Mouse (Mus musculus): ENCODE results near the gene Ebp.

Ebp gene

GRCm38 (mm10) chrX:8193419-8193723 is at the start of gene Ebp:
Gene Ebp (minus strand): TSS chrX:8193512.
- in situ Hi-C loops (cut with MboI; ENCODE audit: unreplicated experiment in 2 of 2), result loop anchor here in 1 of 2 experiments (10.0 kb wide), 1 partner anchor 51 kb away; no protein-coding TSS in a partner anchor

GRCm38 (mm10) chrX:8238804-8239395 is 45.6 kb upstream of the Ebp start:
- in situ Hi-C loops (cut with MboI; ENCODE audit: unreplicated experiment in 2 of 2), result loop anchor here in 1 of 2 experiments (25.0 kb wide), 1 partner anchor 327 kb away; the partner anchor contains the start of genes Gm10490, Gm10491 and Pcsk1n

- in situ Hi-C loops (cut with MboI; ENCODE audit: unreplicated experiment in 2 of 2), result loop anchor here in 1 of 2 experiments (25.0 kb wide), 1 partner anchor 324 kb away; the partner anchor contains the start of genes Gm10490, Gm10491 and Pcsk1n
These were observed 43.4 kb upstream of the Ebp start for GRCm38 (mm10) chrX:8236704-8237103.

GRCm38 (mm10) chrX:8233602-8234001 is 40.3 kb upstream of the Ebp start:
- in situ Hi-C loops (cut with MboI; ENCODE audit: unreplicated experiment in 2 of 2), result loop anchor here in 1 of 2 experiments (25.0 kb wide), 1 partner anchor 321 kb away; the partner anchor contains the start of genes Gm10490, Gm10491 and Pcsk1n

GRCm38 (mm10) chrX:8230272-8230671 is 37.0 kb upstream of the Ebp start:
- in situ Hi-C loops (cut with MboI; ENCODE audit: unreplicated experiment in 2 of 2), result loop anchor here in 1 of 2 experiments (25.0 kb wide), 1 partner anchor 318 kb away; the partner anchor contains the start of genes Gm10490, Gm10491 and Pcsk1n

GRCm38 (mm10) chrX:8223473-8223872 is 30.2 kb upstream of the Ebp start:
- in situ Hi-C loops (cut with MboI; ENCODE audit: unreplicated experiment in 2 of 2), result no loop called here

- in situ Hi-C loops (cut with MboI; ENCODE audit: unreplicated experiment in 2 of 2), result no loop called here
These were observed 29.5 kb upstream of the Ebp start for GRCm38 (mm10) chrX:8222678-8223421.

- in situ Hi-C loops (cut with MboI; ENCODE audit: unreplicated experiment in 2 of 2), result no loop called here
These were observed 29.0 kb upstream of the Ebp start for GRCm38 (mm10) chrX:8222296-8222677.

GRCm38 (mm10) chrX:8219651-8220050 is 26.3 kb upstream of the Ebp start:
- in situ Hi-C loops (cut with MboI; ENCODE audit: unreplicated experiment in 2 of 2), result no loop called here

- in situ Hi-C loops (cut with MboI; ENCODE audit: unreplicated experiment in 2 of 2), result no loop called here
These were observed 24.8 kb upstream of the Ebp start for GRCm38 (mm10) chrX:8218114-8218513.

GRCm38 (mm10) chrX:8217383-8217782 is 24.1 kb upstream of the Ebp start:
- in situ Hi-C loops (cut with MboI; ENCODE audit: unreplicated experiment in 2 of 2), result no loop called here

- in situ Hi-C loops (cut with MboI; ENCODE audit: unreplicated experiment in 2 of 2), result no loop called here
These were observed 18.3 kb upstream of the Ebp start for GRCm38 (mm10) chrX:8211490-8212207.

- in situ Hi-C loops (cut with MboI; ENCODE audit: unreplicated experiment in 2 of 2), result no loop called here
These were observed 16.4 kb upstream of the Ebp start for GRCm38 (mm10) chrX:8209720-8210119.

- in situ Hi-C loops (cut with MboI; ENCODE audit: unreplicated experiment in 2 of 2), result no loop called here
These were observed 13.9 kb upstream of the Ebp start for GRCm38 (mm10) chrX:8207224-8207623.

- in situ Hi-C loops (cut with MboI; ENCODE audit: unreplicated experiment in 2 of 2), result no loop called here
These were observed 13.4 kb upstream of the Ebp start for GRCm38 (mm10) chrX:8206694-8207197.

- in situ Hi-C loops (cut with MboI; ENCODE audit: unreplicated experiment in 2 of 2), result no loop called here
These were observed 12.8 kb upstream of the Ebp start, which contains the start of gene Porcn for GRCm38 (mm10) chrX:8206015-8206693. Gene Porcn (minus strand): TSS chrX:8206525.

GRCm38 (mm10) chrX:8205551-8205950 is 12.2 kb upstream of the Ebp start:
- in situ Hi-C loops (cut with MboI; ENCODE audit: unreplicated experiment in 2 of 2), result no loop called here

GRCm38 (mm10) chrX:8205088-8205487 is 11.8 kb upstream of the Ebp start:
- in situ Hi-C loops (cut with MboI; ENCODE audit: unreplicated experiment in 2 of 2), result no loop called here

GRCm38 (mm10) chrX:8204076-8204475 is 10.8 kb upstream of the Ebp start:
- in situ Hi-C loops (cut with MboI; ENCODE audit: unreplicated experiment in 2 of 2), result no loop called here

GRCm38 (mm10) chrX:8203105-8203504 is 9.8 kb upstream of the Ebp start:
- in situ Hi-C loops (cut with MboI; ENCODE audit: unreplicated experiment in 2 of 2), result no loop called here

All from v-Abl transformed pro-B cells (cell line).